Mouse (Mus musculus) heart, postnatal 36 days (tissue): Measurements from ENCODE around the gene Ubd. TPM values are rescaled to one million over a fixed set of nuclear protein-coding genes. Genes with fewer than 3 reads are reported as not detected.

Experiments used
- total RNA-seq, 2 experiments: library from RNA; stranded (reverse); gene quantifications; 2 replicates each; pipeline ENCODE4 v1.2.3; 2021

Gene Ubd
- total RNA-seq, 2 experiments from 2014 or later = not detected

Other genes with a start within 250 kb of the Ubd start
- 10 to 100 TPM; 95.1 to 96.8 TPM for gene Ppp1r11, start 242.2 kb upstream of the Ubd start, total RNA-seq
- 10 to 100 TPM; 24.1 to 27.6 TPM for gene Znrd1, start 235.3 kb upstream of the Ubd start, total RNA-seq
- gene Znrd1as, start 235.3 kb upstream of the Ubd start, total RNA-seq = 10 to 100 TPM; 13.3 to 13.5 TPM
- gene 2410137M14Rik, start 212.7 kb upstream of the Ubd start, total RNA-seq = not detected
- gene H2-M5, start 204.4 kb upstream of the Ubd start, total RNA-seq = not detected
- gene Zfp57, start 192.7 kb upstream of the Ubd start, total RNA-seq = 1 to 10 TPM; 1.0 to 1.8 TPM
- not detected for gene Mog, start 170.5 kb upstream of the Ubd start, total RNA-seq
- gene Gabbr1, start 147.9 kb upstream of the Ubd start, total RNA-seq = 1 to 10 TPM; 8.6 to 9.4 TPM
- gene Olfr90, start 105.4 kb upstream of the Ubd start, total RNA-seq = not detected
- gene Olfr91, start 95.6 kb upstream of the Ubd start, total RNA-seq = not detected
- gene Olfr92, start 73.8 kb upstream of the Ubd start, total RNA-seq = not detected
- gene Olfr93, start 32.4 kb upstream of the Ubd start, total RNA-seq = not detected
- gene Olfr94, start 7.1 kb downstream of the Ubd start, total RNA-seq = not detected
- gene Olfr95, start 19.2 kb downstream of the Ubd start, total RNA-seq = not detected
- gene Olfr96, start 26.3 kb downstream of the Ubd start, total RNA-seq = not detected
- gene Olfr97, start 43.4 kb downstream of the Ubd start, total RNA-seq = not detected
- not detected for gene Olfr98, start 69.9 kb downstream of the Ubd start, total RNA-seq
- gene H2-M3, start 76.3 kb downstream of the Ubd start, total RNA-seq = 1 to 10 TPM; 2.8 to 3.7 TPM
- not detected for gene Olfr99, start 89.6 kb downstream of the Ubd start, total RNA-seq
- not detected for gene Olfr101, start 110.4 kb downstream of the Ubd start, total RNA-seq
- gene Olfr102, start 123.2 kb downstream of the Ubd start, total RNA-seq = not detected
- not detected for gene Olfr103, start 145.8 kb downstream of the Ubd start, total RNA-seq
- not detected for gene Olfr104-ps, start 165.7 kb downstream of the Ubd start, total RNA-seq
- gene Olfr105-ps, start 185.1 kb downstream of the Ubd start, total RNA-seq = not detected
- gene Olfr106-ps, start 196.5 kb downstream of the Ubd start, total RNA-seq = not detected
- not detected for gene Olfr107, start 205.3 kb downstream of the Ubd start, total RNA-seq